Mouse (Mus musculus) G1E-ER4 (cell line): ENCODE data around the gene Rab3ip. TPM values are rescaled to one million over a fixed set of nuclear protein-coding genes. Genes with fewer than 3 reads are reported as not detected.

Experiments used
- GATA1 ChIP-seq: IDR thresholded peaks from one replicate; pipeline ENCODE4 v1.8.0; 2012; ENCODE audit warnings: low read length, inconsistent platforms
- polyA plus RNA-seq: library from polyadenylated mRNA; stranded (reverse); fragments of >175 nt; gene quantifications from 2 replicates; pipeline ENCODE4 v1.2.3, GENCODE M21; 2012

The Rab3ip gene
- polyA plus RNA-seq, 1 experiment, result 21.2 TPM

- no peak for TF ChIP-seq GATA1
Observed at GRCm38 (mm10) chr10:116914586-116914985, 36.0 kb downstream of the Rab3ip start.

GRCm38 (mm10) chr10:116913647-116914273 lies 36.8 kb downstream of the Rab3ip start:
- TF ChIP-seq GATA1, result no peak

GRCm38 (mm10) chr10:116912850-116913249 lies 37.7 kb downstream of the Rab3ip start:
- TF ChIP-seq GATA1, result no peak

- TF ChIP-seq GATA1, result no peak
Observed at GRCm38 (mm10) chr10:116908901-116909642, 41.5 kb downstream of the Rab3ip start.

GRCm38 (mm10) chr10:116906794-116907193 lies 43.8 kb downstream of the Rab3ip start:
- no peak for TF ChIP-seq GATA1

- TF ChIP-seq GATA1, result no peak
Observed at GRCm38 (mm10) chr10:116904503-116904908, 46.1 kb downstream of the Rab3ip start.

GRCm38 (mm10) chr10:116896336-116897177 lies 54.0 kb downstream of the Rab3ip start, which contains the start of gene Myrfl:
TSS of gene Myrfl (minus strand) at chr10:116896919.
- TF ChIP-seq GATA1, result no peak

- TF ChIP-seq GATA1, result no peak
Observed at GRCm38 (mm10) chr10:116895108-116895833, 55.3 kb downstream of the Rab3ip start.

- no peak for TF ChIP-seq GATA1
Observed at GRCm38 (mm10) chr10:116894540-116894939, 56.0 kb downstream of the Rab3ip start.

GRCm38 (mm10) chr10:116893753-116894152 lies 56.8 kb downstream of the Rab3ip start:
- no peak for TF ChIP-seq GATA1

- no peak for TF ChIP-seq GATA1
Observed at GRCm38 (mm10) chr10:116890587-116890986, 60.0 kb downstream of the Rab3ip start.

- TF ChIP-seq GATA1, result no peak
Observed at GRCm38 (mm10) chr10:116884552-116884951, 66.0 kb downstream of the Rab3ip start.

GRCm38 (mm10) chr10:116883531-116883930 lies 67.0 kb downstream of the Rab3ip start:
- TF ChIP-seq GATA1, result no peak

GRCm38 (mm10) chr10:116877436-116877835 lies 73.1 kb downstream of the Rab3ip start:
- TF ChIP-seq GATA1, result no peak

- no peak for TF ChIP-seq GATA1
Observed at GRCm38 (mm10) chr10:116874490-116874889, 76.1 kb downstream of the Rab3ip start.

- TF ChIP-seq GATA1, result no peak
Observed at GRCm38 (mm10) chr10:116872016-116872410, 78.6 kb downstream of the Rab3ip start.
